Mouse (Mus musculus) neural tube, embryonic 15.5 days (tissue): ENCODE data around the gene Coa4. TPM values are rescaled to one million over a fixed set of nuclear protein-coding genes. Genes with fewer than 3 reads are reported as not detected.

Experiments
- ATAC-seq: fragments of 200-750 bp; cut with Nextera tagmentation; 2 replicates; pipeline ENCODE4 v1.8.0; 2017; ENCODE audit warnings: mild to moderate bottlenecking, moderate TSS enrichment, moderate library complexity; ENCODE audit not compliant: low FRiP score
- H3K27ac ChIP-seq: fragments of 300-500 bp; sonication (generic); replicated peaks from 2 replicates; pipeline ENCODE4 v1.5.1; 2015; ENCODE audit warnings: mild to moderate bottlenecking, inconsistent platforms
- H3K27me3 ChIP-seq: fragments of 300-500 bp; sonication (generic); replicated peaks from 2 replicates; pipeline ENCODE4 v1.6.1; 2015; ENCODE audit warnings: inconsistent platforms
- H3K36me3 ChIP-seq: fragments of 300-500 bp; sonication (generic); 2 replicates; pipeline ENCODE4 v1.6.1; 2015; ENCODE audit warnings: inconsistent platforms
- H3K4me1 ChIP-seq: fragments of 300-500 bp; sonication (generic); 2 replicates; pipeline ENCODE4 v1.6.1; 2015; ENCODE audit warnings: inconsistent platforms
- H3K4me2 ChIP-seq: fragments of 300-500 bp; sonication (generic); 2 replicates; pipeline ENCODE4 v1.6.1; 2015; ENCODE audit warnings: inconsistent platforms, mild to moderate bottlenecking, moderate library complexity
- H3K4me3 ChIP-seq: fragments of 300-500 bp; sonication (generic); replicated peaks from 2 replicates; pipeline ENCODE4 v1.5.1; 2015; ENCODE audit warnings: mild to moderate bottlenecking, inconsistent platforms
- H3K9ac ChIP-seq: fragments of 300-500 bp; sonication (generic); replicated peaks from 2 replicates; pipeline ENCODE4 v1.6.1; 2015; ENCODE audit warnings: mild to moderate bottlenecking, inconsistent platforms
- H3K9me3 ChIP-seq: fragments of 300-500 bp; sonication (generic); replicated peaks from 2 replicates; pipeline ENCODE4 v1.6.1; 2016; ENCODE audit warnings: inconsistent platforms
- WGBS: fragments of 180-500 bp; shearing (Covaris S2); methylation state at CpG from one replicate; pipeline ENCODE4 v1.1.7; 2015; ENCODE audit warnings: mixed read lengths; 5-methylcytosine and 5-hydroxymethylcytosine counted together
- polyA plus RNA-seq: library from polyadenylated mRNA; unstranded; fragments of >200 nt; fragmentation: Nextera tagmentation; extraction: Ambion mirVana; gene quantifications from 2 replicates; pipeline ENCODE4 v1.2.1, GENCODE M21; 2015

Gene Coa4
- polyA plus RNA-seq, 1 experiment from 2014 or later: 16.9 TPM

- Histone ChIP-seq H3K4me3 (no peak overlapping the region), H3K36me3 (no peaks in the 10 kb centered on the region), H3K4me1 (no peaks in the 10 kb centered on the region), H3K9ac (no peak overlapping the region), H3K9me3 (no peaks in the 10 kb centered on the region), H3K27me3 (no peaks in the 10 kb centered on the region), H3K4me2 (no peak overlapping the region), H3K27ac (no peak overlapping the region)
- WGBS: 90% methylated on average over 3 of the region's 3 CpGs
- ATAC-seq: no peak
Observed at GRCm38 (mm10) chr7:100570930-100571715, 34.3 kb downstream of the Coa4 start.

- H3K4me3 ChIP-seq: no peak overlapping the region
- no peak overlapping the region for H3K4me2 ChIP-seq
- no peak for ATAC-seq
- H3K4me1 ChIP-seq: no peaks in the 10 kb centered on the region
- no peak overlapping the region for H3K27ac ChIP-seq
- no peaks in the 10 kb centered on the region for H3K27me3 ChIP-seq
- no peak overlapping the region for H3K9ac ChIP-seq
- no peaks in the 10 kb centered on the region for H3K36me3 ChIP-seq
- 88% methylated on average over 4 of the region's 4 CpGs for WGBS
- no peaks in the 10 kb centered on the region for H3K9me3 ChIP-seq
Observed at GRCm38 (mm10) chr7:100572061-100572460, 35.2 kb downstream of the Coa4 start.

- H3K27ac ChIP-seq: no peak overlapping the region
- no peak for ATAC-seq
- H3K27me3 ChIP-seq: no peaks in the 10 kb centered on the region
- WGBS: 86% methylated on average over 4 of the region's 4 CpGs
- no peak overlapping the region for H3K4me3 ChIP-seq
- H3K9ac ChIP-seq: no peak overlapping the region
- H3K9me3 ChIP-seq: no peaks in the 10 kb centered on the region
- H3K4me1 ChIP-seq: no peaks in the 10 kb centered on the region
- H3K36me3 ChIP-seq: no peaks in the 10 kb centered on the region
- H3K4me2 ChIP-seq: no peak overlapping the region
Observed at GRCm38 (mm10) chr7:100572704-100573103, 35.8 kb downstream of the Coa4 start.

GRCm38 (mm10) chr7:100578794-100579193 lies 41.9 kb downstream of the Coa4 start:
- 0 out of 2 replicates have a peak overlapping the region, but pooled peaks have one; percentile 7 for H3K9ac ChIP-seq
- ATAC-seq: no peak
- 69% methylated on average over 2 of the region's 2 CpGs for WGBS

GRCm38 (mm10) chr7:100582235-100582634 lies 45.4 kb downstream of the Coa4 start:
- Histone ChIP-seq H3K36me3 (no peaks in the 10 kb centered on the region), H3K4me2 (peak overlapping the region; percentile 66), H3K27ac (peak overlapping the region; percentile 96), H3K4me1 (peaks cover 17% of the 10 kb centered on the region), H3K4me3 (peak overlapping the region; percentile 54), H3K9me3 (no peaks in the 10 kb centered on the region), H3K27me3 (no peaks in the 10 kb centered on the region), H3K9ac (peak overlapping the region; percentile 61)
- WGBS: 38% methylated on average over 7 of the region's 7 CpGs
- no peak for ATAC-seq

More at GRCm38 (mm10) chr7:100578794-100579193, 41.9 kb downstream of the Coa4 start:
- Histone ChIP-seq H3K4me3 (no peak overlapping the region), H3K36me3 (no peaks in the 10 kb centered on the region), H3K27ac (no peak overlapping the region), H3K4me2 (no peak overlapping the region), H3K4me1 (peaks cover 17% of the 10 kb centered on the region), H3K27me3 (no peaks in the 10 kb centered on the region), H3K9me3 (no peaks in the 10 kb centered on the region)

GRCm38 (mm10) chr7:100582727-100583236 lies 45.9 kb downstream of the Coa4 start:
- peak overlapping the region; percentile 61 for H3K9ac ChIP-seq
- peak; percentile 96 for ATAC-seq
- H3K4me2 ChIP-seq: peak overlapping the region; percentile 66
- no peaks in the 10 kb centered on the region for H3K27me3 ChIP-seq
- H3K27ac ChIP-seq: peak overlapping the region; percentile 96
- under 1% methylated on average over 31 of the region's 31 CpGs for WGBS
- no peaks in the 10 kb centered on the region for H3K9me3 ChIP-seq
- H3K4me1 ChIP-seq: peaks cover 17% of the 10 kb centered on the region
- no peaks in the 10 kb centered on the region for H3K36me3 ChIP-seq
- H3K4me3 ChIP-seq: peak overlapping the region; percentile 54

GRCm38 (mm10) chr7:100589816-100590215 lies 52.9 kb downstream of the Coa4 start:
- Histone ChIP-seq H3K9me3 (no peaks in the 10 kb centered on the region), H3K4me3 (no peak overlapping the region), H3K27ac (no peak overlapping the region), H3K27me3 (no peaks in the 10 kb centered on the region), H3K4me1 (0 out of 2 replicates have a peak, but pooled peaks cover 7% of the 10 kb centered on the region), H3K4me2 (no peak overlapping the region), H3K36me3 (no peaks in the 10 kb centered on the region), H3K9ac (no peak overlapping the region)
- 75% methylated on average over 1 of the region's 1 CpGs for WGBS
- no peak for ATAC-seq

Other genes with a start within 250 kb of the Coa4 start
- 15.9 and 17.0 TPM in 2 replicates for gene C2cd3, start 164.8 kb upstream of the Coa4 start, polyA plus RNA-seq
- gene Ppme1, start 164.8 kb upstream of the Coa4 start, polyA plus RNA-seq: 142 and 165 TPM in 2 replicates
- gene Ucp3, start 64.1 kb upstream of the Coa4 start, polyA plus RNA-seq: not detected in 2 replicates
- gene Ucp2, start 43.7 kb upstream of the Coa4 start, polyA plus RNA-seq: 71.5 and 149 TPM in 2 replicates
- gene Dnajb13, start 22.1 kb upstream of the Coa4 start, polyA plus RNA-seq: 3.5 and 3.7 TPM in 2 replicates
- 253 and 287 TPM in 2 replicates for gene Rab6a, start 70.3 kb downstream of the Coa4 start, polyA plus RNA-seq
- gene Mrpl48, start 71.2 kb downstream of the Coa4 start, polyA plus RNA-seq: 82.6 and 85.3 TPM in 2 replicates
- gene Plekhb1, start 125.3 kb downstream of the Coa4 start, polyA plus RNA-seq: 31.0 and 33.9 TPM in 2 replicates
- 108 and 119 TPM in 2 replicates for gene Fam168a, start 169.6 kb downstream of the Coa4 start, polyA plus RNA-seq